Mouse (Mus musculus): ENCODE data around the gene Tex45. TPM values are rescaled to one million over a fixed set of nuclear protein-coding genes. Genes with fewer than 3 reads are reported as not detected.

Gene Tex45
- 0.18 and 0.58 TPM in 2 replicates for polyA plus RNA-seq (2014; fragmentation: Nextera tagmentation; extraction: Ambion mirVana)

GRCm38 (mm10) chr8:3470562-3470961, at the start of gene Tex45:
TSS of gene Tex45 (plus strand) at chr8:3470862.
- no peak within 1 kb of the TSS for H3K27ac ChIP-seq (replicated peaks; ENCODE audit: low read depth, low read length)
- H3K9me3 ChIP-seq (ENCODE audit: control insufficient read depth, low read length) = no peaks in the 10 kb centered on the region
- no peak within 1 kb of the TSS for H3K9ac ChIP-seq (replicated peaks; ENCODE audit: low read length)
- H3K4me3 ChIP-seq (replicated peaks; ENCODE audit: low read depth, low read length) = no peak within 1 kb of the TSS
- H3K27me3 ChIP-seq (ENCODE audit: control insufficient read depth, insufficient read depth, low read length) = no peaks in the 10 kb centered on the region
- peaks cover 4% of the 10 kb centered on the region for H3K4me1 ChIP-seq (ENCODE audit: control insufficient read depth, insufficient read depth, low read length)
- DNase-seq (no peak), ATAC-seq (ENCODE audit: low FRiP score, low TSS enrichment) (no peak)
- no peaks in the 10 kb centered on the region for H3K36me3 ChIP-seq (ENCODE audit: control insufficient read depth, insufficient read depth, low read length)
- no peak within 1 kb of the TSS for H3K4me2 ChIP-seq (ENCODE audit: low read length)

GRCm38 (mm10) chr8:3421507-3421906, 49.2 kb upstream of the Tex45 start:
- no peak for ATAC-seq (ENCODE audit: low FRiP score, low TSS enrichment)
- 94% methylated on average over 5 of the region's 5 CpGs for WGBS
- DNase-seq = no peak
- no peak overlapping the region for H3K4me3 ChIP-seq (replicated peaks; ENCODE audit: low read depth, low read length)
- H3K4me2 ChIP-seq (ENCODE audit: low read length) = no peak overlapping the region
- H3K36me3 ChIP-seq (ENCODE audit: control insufficient read depth, insufficient read depth, low read length) = no peaks in the 10 kb centered on the region
- no peak overlapping the region for H3K27ac ChIP-seq (replicated peaks; ENCODE audit: low read depth, low read length)
- no peak overlapping the region for H3K9ac ChIP-seq (replicated peaks; ENCODE audit: low read length)
- peaks cover 15% of the 10 kb centered on the region for H3K4me1 ChIP-seq (ENCODE audit: control insufficient read depth, insufficient read depth, low read length)
- H3K27me3 ChIP-seq (ENCODE audit: control insufficient read depth, insufficient read depth, low read length) = no peaks in the 10 kb centered on the region
- no peaks in the 10 kb centered on the region for H3K9me3 ChIP-seq (ENCODE audit: control insufficient read depth, low read length)

- no peak overlapping the region for H3K4me3 ChIP-seq (replicated peaks; ENCODE audit: low read depth, low read length)
- H3K4me2 ChIP-seq (ENCODE audit: low read length) = no peak overlapping the region
- no peaks in the 10 kb centered on the region for H3K4me1 ChIP-seq (ENCODE audit: control insufficient read depth, insufficient read depth, low read length)
- H3K9me3 ChIP-seq (ENCODE audit: control insufficient read depth, low read length) = no peaks in the 10 kb centered on the region
- no peak overlapping the region for H3K9ac ChIP-seq (replicated peaks; ENCODE audit: low read length)
- H3K36me3 ChIP-seq (ENCODE audit: control insufficient read depth, insufficient read depth, low read length) = peaks cover 22% of the 10 kb centered on the region
- ATAC-seq (ENCODE audit: low FRiP score, low TSS enrichment) = no peak
- DNase-seq = no peak
- H3K27ac ChIP-seq (replicated peaks; ENCODE audit: low read depth, low read length) = no peak overlapping the region
- H3K27me3 ChIP-seq (ENCODE audit: control insufficient read depth, insufficient read depth, low read length) = no peaks in the 10 kb centered on the region
- 94% methylated on average over 5 of the region's 5 CpGs for WGBS
Measured at GRCm38 (mm10) chr8:3425217-3425616, 45.4 kb upstream of the Tex45 start.

- no peak overlapping the region for H3K4me2 ChIP-seq (ENCODE audit: low read length)
- no peaks in the 10 kb centered on the region for H3K4me1 ChIP-seq (ENCODE audit: control insufficient read depth, insufficient read depth, low read length)
- no peak overlapping the region for H3K4me3 ChIP-seq (replicated peaks; ENCODE audit: low read depth, low read length)
- WGBS = 92% methylated on average over 3 of the region's 3 CpGs
- ATAC-seq (ENCODE audit: low FRiP score, low TSS enrichment) = no peak
- no peak for DNase-seq
- no peak overlapping the region for H3K27ac ChIP-seq (replicated peaks; ENCODE audit: low read depth, low read length)
- no peak overlapping the region for H3K9ac ChIP-seq (replicated peaks; ENCODE audit: low read length)
- H3K9me3 ChIP-seq (ENCODE audit: control insufficient read depth, low read length) = no peaks in the 10 kb centered on the region
- no peaks in the 10 kb centered on the region for H3K27me3 ChIP-seq (ENCODE audit: control insufficient read depth, insufficient read depth, low read length)
- H3K36me3 ChIP-seq (ENCODE audit: control insufficient read depth, insufficient read depth, low read length) = peaks cover 31% of the 10 kb centered on the region
Measured at GRCm38 (mm10) chr8:3426211-3426610, 44.5 kb upstream of the Tex45 start.

GRCm38 (mm10) chr8:3428426-3428825, 42.2 kb upstream of the Tex45 start:
- H3K4me1 ChIP-seq (ENCODE audit: control insufficient read depth, insufficient read depth, low read length) = no peaks in the 10 kb centered on the region
- no peaks in the 10 kb centered on the region for H3K9me3 ChIP-seq (ENCODE audit: control insufficient read depth, low read length)
- no peak overlapping the region for H3K4me3 ChIP-seq (replicated peaks; ENCODE audit: low read depth, low read length)
- H3K27ac ChIP-seq (replicated peaks; ENCODE audit: low read depth, low read length) = no peak overlapping the region
- H3K4me2 ChIP-seq (ENCODE audit: low read length) = no peak overlapping the region
- no peak overlapping the region for H3K9ac ChIP-seq (replicated peaks; ENCODE audit: low read length)
- DNase-seq = no peak
- no peaks in the 10 kb centered on the region for H3K27me3 ChIP-seq (ENCODE audit: control insufficient read depth, insufficient read depth, low read length)
- 90% methylated on average over 2 of the region's 2 CpGs for WGBS
- ATAC-seq (ENCODE audit: low FRiP score, low TSS enrichment) = no peak
- peaks cover 53% of the 10 kb centered on the region for H3K36me3 ChIP-seq (ENCODE audit: control insufficient read depth, insufficient read depth, low read length)

- Histone ChIP-seq H3K36me3 (ENCODE audit: control insufficient read depth, insufficient read depth, low read length) (peaks cover 67% of the 10 kb centered on the region), H3K9ac (replicated peaks; ENCODE audit: low read length) (no peak overlapping the region), H3K4me2 (ENCODE audit: low read length) (no peak overlapping the region), H3K9me3 (ENCODE audit: control insufficient read depth, low read length) (no peaks in the 10 kb centered on the region), H3K4me1 (ENCODE audit: control insufficient read depth, insufficient read depth, low read length) (no peaks in the 10 kb centered on the region), H3K27ac (replicated peaks; ENCODE audit: low read depth, low read length) (no peak overlapping the region), H3K4me3 (replicated peaks; ENCODE audit: low read depth, low read length) (no peak overlapping the region), H3K27me3 (ENCODE audit: control insufficient read depth, insufficient read depth, low read length) (no peaks in the 10 kb centered on the region)
- ATAC-seq (ENCODE audit: low FRiP score, low TSS enrichment) (no peak), DNase-seq (no peak)
- WGBS = 83% methylated on average over 2 of the region's 2 CpGs
Measured at GRCm38 (mm10) chr8:3429966-3430365, 40.7 kb upstream of the Tex45 start.

- Histone ChIP-seq H3K9me3 (ENCODE audit: control insufficient read depth, low read length) (no peaks in the 10 kb centered on the region), H3K4me3 (replicated peaks; ENCODE audit: low read depth, low read length) (no peak overlapping the region), H3K4me2 (ENCODE audit: low read length) (no peak overlapping the region), H3K4me1 (ENCODE audit: control insufficient read depth, insufficient read depth, low read length) (no peaks in the 10 kb centered on the region), H3K9ac (replicated peaks; ENCODE audit: low read length) (no peak overlapping the region), H3K36me3 (ENCODE audit: control insufficient read depth, insufficient read depth, low read length) (peaks cover 78% of the 10 kb centered on the region), H3K27me3 (ENCODE audit: control insufficient read depth, insufficient read depth, low read length) (no peaks in the 10 kb centered on the region), H3K27ac (replicated peaks; ENCODE audit: low read depth, low read length) (no peak overlapping the region)
- ATAC-seq (ENCODE audit: low FRiP score, low TSS enrichment) (no peak), DNase-seq (no peak)
- WGBS = 94% methylated on average over 3 of the region's 3 CpGs
Measured at GRCm38 (mm10) chr8:3431113-3431512, 39.5 kb upstream of the Tex45 start.

- no peaks in the 10 kb centered on the region for H3K4me1 ChIP-seq (ENCODE audit: control insufficient read depth, insufficient read depth, low read length)
- ATAC-seq (ENCODE audit: low FRiP score, low TSS enrichment) (no peak), DNase-seq (no peak)
- H3K9me3 ChIP-seq (ENCODE audit: control insufficient read depth, low read length) = no peaks in the 10 kb centered on the region
- no peak overlapping the region for H3K4me2 ChIP-seq (ENCODE audit: low read length)
- H3K4me3 ChIP-seq (replicated peaks; ENCODE audit: low read depth, low read length) = no peak overlapping the region
- 81% methylated on average over 6 of the region's 6 CpGs for WGBS
- no peaks in the 10 kb centered on the region for H3K27me3 ChIP-seq (ENCODE audit: control insufficient read depth, insufficient read depth, low read length)
- H3K36me3 ChIP-seq (ENCODE audit: control insufficient read depth, insufficient read depth, low read length) = peaks cover 97% of the 10 kb centered on the region
- H3K27ac ChIP-seq (replicated peaks; ENCODE audit: low read depth, low read length) = no peak overlapping the region
- no peak overlapping the region for H3K9ac ChIP-seq (replicated peaks; ENCODE audit: low read length)
Measured at GRCm38 (mm10) chr8:3436492-3436891, 34.2 kb upstream of the Tex45 start.

- no peak overlapping the region for H3K9ac ChIP-seq (replicated peaks; ENCODE audit: low read length)
- ATAC-seq (ENCODE audit: low FRiP score, low TSS enrichment) (no peak), DNase-seq (peak; percentile 29)
- no peaks in the 10 kb centered on the region for H3K9me3 ChIP-seq (ENCODE audit: control insufficient read depth, low read length)
- H3K4me3 ChIP-seq (replicated peaks; ENCODE audit: low read depth, low read length) = no peak overlapping the region
- no peaks in the 10 kb centered on the region for H3K27me3 ChIP-seq (ENCODE audit: control insufficient read depth, insufficient read depth, low read length)
- 81% methylated on average over 12 of the region's 12 CpGs for WGBS
- H3K4me1 ChIP-seq (ENCODE audit: control insufficient read depth, insufficient read depth, low read length) = no peaks in the 10 kb centered on the region
- no peak overlapping the region for H3K27ac ChIP-seq (replicated peaks; ENCODE audit: low read depth, low read length)
- peaks cover 79% of the 10 kb centered on the region for H3K36me3 ChIP-seq (ENCODE audit: control insufficient read depth, insufficient read depth, low read length)
- no peak overlapping the region for H3K4me2 ChIP-seq (ENCODE audit: low read length)
Measured at GRCm38 (mm10) chr8:3439510-3439909, 31.2 kb upstream of the Tex45 start.
